In the genomic region with DNA sequence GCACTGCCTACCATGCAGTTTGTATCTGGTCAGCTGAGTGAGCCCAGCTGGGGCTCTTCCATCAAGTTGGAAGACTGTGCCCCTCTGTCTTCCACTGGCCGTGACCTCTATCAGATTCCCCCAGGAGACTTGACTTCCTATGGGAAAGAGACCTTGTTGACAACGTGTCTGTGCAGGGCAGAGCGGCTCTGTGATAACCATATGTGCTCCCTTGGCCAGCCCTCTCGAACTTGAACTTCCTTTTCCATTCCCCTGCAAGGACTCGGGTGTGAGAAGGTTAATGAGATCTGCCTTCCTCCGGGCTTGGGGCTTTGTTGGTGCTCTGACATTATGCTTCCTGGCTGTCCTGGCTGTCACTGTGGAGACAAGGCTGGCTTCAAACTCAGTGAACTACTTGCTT, we compare ENCODE assay signal across 11 mouse cellular contexts. TPM values are rescaled to one million over a fixed set of nuclear protein-coding genes. Genes with fewer than 3 reads are reported as not detected.
DNase-seq lines count a peak whose midpoint lies in the region; ATAC-seq lines count a peak whose summit lies in the region.
"Had no signal": no experiment of that assay in that cellular context is flagged by ENCODE, and none has a peak within 500 bp of the region (broad histone marks: within the 10 kb centered on the region; RNA-seq: fewer than 3 reads in every experiment).

No protein-coding gene starts in this region.

- no peak overlapping the region for H3K9ac ChIP-seq in hindbrain, embryonic 13.5 days
- H3K9ac ChIP-seq in neural tube, embryonic 15.5 days (replicated peaks) = no peak overlapping the region

- no peaks in the 10 kb centered on the region for H3K36me3 ChIP-seq in hindbrain, embryonic 10.5 days
- no peaks in the 10 kb centered on the region for H3K36me3 ChIP-seq in hindbrain, embryonic 13.5 days
- H3K36me3 ChIP-seq in neural tube, embryonic 15.5 days = no peaks in the 10 kb centered on the region

- H3K4me2 ChIP-seq in hindbrain, embryonic 13.5 days = no peak overlapping the region
- H3K4me2 ChIP-seq in neural tube, embryonic 15.5 days = no peak overlapping the region

- peak; percentile 42 for DNase-seq in hindbrain, embryonic 10.5 days (ENCODE audit: low spot score)
- DNase-seq in neural tube, embryonic 10.5 days (ENCODE audit: extremely low spot score, low spot score) = peak; percentile 35
- DNase-seq in kidney, postnatal 36 days = peak; percentile 8 to 9
- DNase-seq in ovary, postnatal 10 days (ENCODE audit: low spot score) = no peak
- DNase-seq in retina, embryonic 14.5 days (ENCODE audit: low spot score) = no peak
- DNase-seq: adrenal gland, adult 8-10 months; gastrocnemius, postnatal 25 days; layer of hippocampus, postnatal 36 days had no signal

- no peak overlapping the region for H3K4me3 ChIP-seq in hindbrain, embryonic 10.5 days
- no peak overlapping the region for H3K4me3 ChIP-seq in hindbrain, embryonic 13.5 days
- H3K4me3 ChIP-seq in neural tube, embryonic 15.5 days (replicated peaks) = no peak overlapping the region

- 24% methylated on average over 6 of the region's 6 CpGs for WGBS in hindbrain, embryonic 10.5 days
- WGBS in hindbrain, embryonic 13.5 days = 20% methylated on average over 6 of the region's 6 CpGs
- 36% methylated on average over 6 of the region's 6 CpGs for WGBS in neural tube, embryonic 15.5 days

- no peaks in the 10 kb centered on the region for H3K9me3 ChIP-seq in hindbrain, embryonic 10.5 days
- H3K9me3 ChIP-seq in hindbrain, embryonic 13.5 days = no peaks in the 10 kb centered on the region
- H3K9me3 ChIP-seq in neural tube, embryonic 15.5 days (replicated peaks) = no peaks in the 10 kb centered on the region

- ATAC-seq in hindbrain, embryonic 13.5 days (ENCODE audit: low FRiP score) = no peak
- no peak for ATAC-seq in neural tube, embryonic 15.5 days (ENCODE audit: low FRiP score)
- ATAC-seq: intestine, embryonic 16.5 days had no signal

- peaks cover 23% of the 10 kb centered on the region for H3K4me1 ChIP-seq in hindbrain, embryonic 10.5 days (replicated peaks)
- peaks cover 13% of the 10 kb centered on the region; the same call in 1 of the 2 replicates for H3K4me1 ChIP-seq in hindbrain, embryonic 13.5 days (replicated peaks)
- 0 out of 2 replicates have a peak, but pooled peaks cover 3% of the 10 kb centered on the region for H3K4me1 ChIP-seq in neural tube, embryonic 15.5 days

- H3K27me3 ChIP-seq in hindbrain, embryonic 10.5 days (ENCODE audit: insufficient read depth, poor library complexity, severe bottlenecking) = no peaks in the 10 kb centered on the region
- H3K27me3 ChIP-seq in hindbrain, embryonic 13.5 days = no peaks in the 10 kb centered on the region
- no peaks in the 10 kb centered on the region for H3K27me3 ChIP-seq in neural tube, embryonic 15.5 days (replicated peaks)

- no peak overlapping the region for H3K27ac ChIP-seq in hindbrain, embryonic 10.5 days
- no peak overlapping the region for H3K27ac ChIP-seq in hindbrain, embryonic 13.5 days
- H3K27ac ChIP-seq in neural tube, embryonic 15.5 days (replicated peaks) = no peak overlapping the region; the same call in 1 of the 2 replicates

RNA-seq across cellular contexts. Expression of a gene that starts 12.1 kb away (rescaled TPM):
- polyA plus RNA-seq in hindbrain, embryonic 10.5 days (2016; fragmentation: Nextera tagmentation; extraction: Ambion mirVana) = 3.1 and 6.9 TPM in 2 replicates
- 11.3 and 12.5 TPM in 2 replicates for polyA plus RNA-seq in hindbrain, embryonic 13.5 days (2015; fragmentation: Nextera tagmentation; extraction: Ambion mirVana)
- polyA plus RNA-seq in neural tube, embryonic 15.5 days (2015; fragmentation: Nextera tagmentation; extraction: Ambion mirVana) = 11.4 and 14.8 TPM in 2 replicates

Comparison
In these comparisons a context has a peak if more than half of its experiments do, and no peak if none do; other contexts are left out.
1. DNase-seq: peak in hindbrain, embryonic 10.5 days (single experiment), neural tube, embryonic 10.5 days (single experiment) and kidney, postnatal 36 days (2 of 2); none in ovary, postnatal 10 days (single experiment) and retina, embryonic 14.5 days (single experiment).